Mouse (Mus musculus) heart, postnatal 36 days (tissue): ENCODE results near the gene Tldc2. TPM values are rescaled to one million over a fixed set of nuclear protein-coding genes. Genes with fewer than 3 reads are reported as not detected.

ENCODE experiments used
- DNase-seq, 2 experiments: peaks; one replicate each; pipeline ENCODE4 v3.0.0; 2021 to 2022
- intact Hi-C: fragments of 180-260 bp; cut with DNase I; formaldehyde crosslinking; loops from one replicate; pipeline ENCODE4 v1.15.1; 2025
- total RNA-seq, 2 experiments: library from RNA; stranded (reverse); gene quantifications; 2 replicates each; pipeline ENCODE4 v1.2.3; 2021

The Tldc2 gene
- total RNA-seq, 2 experiments from 2014 or later, result not detected

GRCm38 (mm10) chr2:157139251-157139802 is 52.5 kb downstream of the Tldc2 start:
- intact Hi-C loops, result loop anchor here (5.0 kb wide), 1 partner anchor 63 kb away; the partner anchor contains the start of gene Rbl1
- DNase-seq, result no peak

GRCm38 (mm10) chr2:157141962-157142361 is 55.1 kb downstream of the Tldc2 start:
- intact Hi-C loops, result no loop called here
- DNase-seq, result no peak

GRCm38 (mm10) chr2:157144132-157144531 is 57.3 kb downstream of the Tldc2 start:
- DNase-seq, result no peak
- intact Hi-C loops, result no loop called here

DNA sequence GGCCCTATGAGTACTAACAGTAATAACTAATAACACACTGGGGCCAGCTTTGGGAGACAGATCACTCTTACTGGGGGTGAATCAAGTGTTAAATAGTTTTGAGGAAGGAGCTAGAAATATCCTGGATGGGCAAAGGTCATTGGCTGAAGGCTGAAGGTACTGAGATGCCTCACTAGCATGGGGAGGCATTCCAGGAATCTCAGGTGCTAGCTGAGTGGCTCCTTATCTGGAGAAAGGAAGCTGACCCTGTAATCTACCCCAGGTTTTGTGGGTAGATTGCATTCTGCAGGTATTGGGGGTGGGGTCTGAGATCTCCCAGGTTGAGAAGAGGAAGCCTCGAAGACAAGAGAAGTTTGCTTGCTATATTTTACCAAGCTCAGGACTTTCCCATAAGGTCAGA is 58.3 kb downstream of the Tldc2 start:
- DNase-seq, result no peak
- intact Hi-C loops, result no loop called here

Other genes starting within 250 kb of the Tldc2 start
- gene Tgif2, start 247.0 kb upstream of the Tldc2 start, total RNA-seq, result under 1 TPM; 0.51 to 0.72 TPM
- gene 4930518I15Rik, start 229.1 kb upstream of the Tldc2 start, total RNA-seq, result 1 to 10 TPM in 1 of 2 experiments, under 1 TPM in 1; 0.65 to 1.1 TPM
- 100 to 1,000 TPM; 114 to 123 TPM for gene Rab5if, start 223.9 kb upstream of the Tldc2 start, total RNA-seq
- not detected for gene Sla2, start 199.9 kb upstream of the Tldc2 start, total RNA-seq
- gene Ndrg3, start 95.0 kb upstream of the Tldc2 start, total RNA-seq, result 10 to 100 TPM; 20.0 to 24.9 TPM
- gene Dsn1, start 79.9 kb upstream of the Tldc2 start, total RNA-seq, result 1 to 10 TPM; 1.6 to 2.2 TPM
- 10 to 100 TPM; 11.5 to 13.4 TPM for gene Soga1, start 7.8 kb upstream of the Tldc2 start, total RNA-seq
- 10 to 100 TPM; 21.9 to 29.5 TPM for gene Samhd1, start 48.2 kb downstream of the Tldc2 start, total RNA-seq
- 1 to 10 TPM; 1.4 to 2.6 TPM for gene Rbl1, start 117.5 kb downstream of the Tldc2 start, total RNA-seq
- gene Rpn2, start 192.0 kb downstream of the Tldc2 start, total RNA-seq, result 100 to 1,000 TPM in 1 of 2 experiments, 10 to 100 TPM in 1; 92.5 to 101 TPM
- under 1 TPM in 1 of 2 experiments, not detected in 1; 0.43 TPM for gene Mroh8, start 192.5 kb downstream of the Tldc2 start, total RNA-seq